Mouse (Mus musculus) thymus, postnatal 0 days (tissue): ENCODE measurements around the gene Pde11a. TPM values are rescaled to one million over a fixed set of nuclear protein-coding genes. Genes with fewer than 3 reads are reported as not detected.

ENCODE experiments used
- DNase-seq: peaks from one replicate; pipeline ENCODE4 v3.0.0-alpha.2; 2015; ENCODE audit warnings: low spot score
- polyA plus RNA-seq: library from polyadenylated mRNA; unstranded; fragments of >200 nt; fragmentation: Nextera tagmentation; extraction: Ambion mirVana; gene quantifications from 2 replicates; pipeline ENCODE4 v1.2.1, GENCODE M21; 2015

Pde11a gene
- polyA plus RNA-seq, 1 experiment from 2014 or later: 2.8 TPM

- DNase-seq: peak; percentile 80
Measured at GRCm38 (mm10) chr2:76215219-76215618, 123.4 kb downstream of the Pde11a start.

GRCm38 (mm10) chr2:76185126-76185525 is 153.4 kb downstream of the Pde11a start:
- DNase-seq: no peak

GRCm38 (mm10) chr2:76162822-76163221 is 175.8 kb downstream of the Pde11a start:
- DNase-seq: no peak

- DNase-seq: no peak
Measured at GRCm38 (mm10) chr2:76158973-76159372, 179.6 kb downstream of the Pde11a start.

- DNase-seq: no peak
Measured at GRCm38 (mm10) chr2:76141136-76141535, 197.4 kb downstream of the Pde11a start.

GRCm38 (mm10) chr2:76132983-76133382 is 205.6 kb downstream of the Pde11a start:
- no peak for DNase-seq

- DNase-seq: no peak
Measured at GRCm38 (mm10) chr2:76129933-76130627, 208.5 kb downstream of the Pde11a start.

GRCm38 (mm10) chr2:76129058-76129437 is 209.5 kb downstream of the Pde11a start:
- DNase-seq: peak; percentile 19

GRCm38 (mm10) chr2:76128105-76129057 is 210.2 kb downstream of the Pde11a start:
- peak; percentile 35 for DNase-seq

- no peak for DNase-seq
Measured at GRCm38 (mm10) chr2:76126651-76127050, 211.9 kb downstream of the Pde11a start.

GRCm38 (mm10) chr2:76124821-76125220 is 213.8 kb downstream of the Pde11a start:
- no peak for DNase-seq

- no peak for DNase-seq
Measured at GRCm38 (mm10) chr2:76122167-76122566, 216.4 kb downstream of the Pde11a start.

- DNase-seq: peak; percentile 17
Measured at GRCm38 (mm10) chr2:76119848-76120247, 218.7 kb downstream of the Pde11a start.

- no peak for DNase-seq
Measured at GRCm38 (mm10) chr2:76118491-76118890, 220.1 kb downstream of the Pde11a start.

GRCm38 (mm10) chr2:76117219-76117618 is 221.4 kb downstream of the Pde11a start:
- no peak for DNase-seq

- DNase-seq: peak; percentile 63
Measured at GRCm38 (mm10) chr2:76115696-76116095, 222.9 kb downstream of the Pde11a start.

GRCm38 (mm10) chr2:76114734-76115133 is 223.8 kb downstream of the Pde11a start:
- DNase-seq: peak; percentile 62

- no peak for DNase-seq
Measured at GRCm38 (mm10) chr2:76109653-76110052, 228.9 kb downstream of the Pde11a start.

GRCm38 (mm10) chr2:76101889-76102602 is 236.5 kb downstream of the Pde11a start:
- DNase-seq: no peak

- no peak for DNase-seq
Measured at GRCm38 (mm10) chr2:76100597-76100996, 238.0 kb downstream of the Pde11a start.

GRCm38 (mm10) chr2:76099726-76100347 is 238.7 kb downstream of the Pde11a start:
- no peak for DNase-seq
